Mouse (Mus musculus) hematopoietic stem cell, adult 5-6 weeks (primary cell): Measurements from ENCODE around the gene 1110017D15Rik. TPM values are rescaled to one million over a fixed set of nuclear protein-coding genes. Genes with fewer than 3 reads are reported as not detected.
A peak's percentile ranks its signal among the peaks of the same experiment; 100 is the strongest.

Experiments
- ATAC-seq, 2 experiments: fragments of 125-278 bp in 1 of 2; replicated peaks in 1 of 2; 2 replicates each; pipeline ENCODE4 v1.8.0; 2016 to 2017; ENCODE audit warnings: inconsistent platforms in 2 of 2, mild to moderate bottlenecking in 2 of 2, moderate number of reproducible peaks in 2 of 2, low read depth in 1 of 2, moderate TSS enrichment in 1 of 2; ENCODE audit not compliant: low FRiP score in 2 of 2, poor library complexity in 2 of 2, severe bottlenecking in 2 of 2, insufficient read depth in 1 of 2, low TSS enrichment in 1 of 2
- total RNA-seq: library from RNA; stranded (forward); fragments of 172-1452, 232-1000 nt; gene quantifications from 2 replicates; pipeline ENCODE4 v1.2.3, GENCODE M21; 2017

The 1110017D15Rik gene
- total RNA-seq, 1 experiment from 2014 or later, result not detected

- peak; percentile 35 to 51; a peak in 3 of 4 replicates for ATAC-seq
These were observed 19.6 kb downstream of the 1110017D15Rik start for GRCm38 (mm10) chr4:41497579-41497978.

GRCm38 (mm10) chr4:41497046-41497445, 20.1 kb downstream of the 1110017D15Rik start:
- ATAC-seq, result no peak

- no peak for ATAC-seq
These were observed 21.3 kb downstream of the 1110017D15Rik start for GRCm38 (mm10) chr4:41495850-41496249.

- no peak for ATAC-seq
These were observed 22.1 kb downstream of the 1110017D15Rik start for GRCm38 (mm10) chr4:41495076-41495475.

GRCm38 (mm10) chr4:41494378-41494777, 22.8 kb downstream of the 1110017D15Rik start:
- no peak for ATAC-seq

- no peak for ATAC-seq
These were observed 23.5 kb downstream of the 1110017D15Rik start for GRCm38 (mm10) chr4:41493464-41494116.

GRCm38 (mm10) chr4:41492951-41493350, 24.2 kb downstream of the 1110017D15Rik start:
- no peak for ATAC-seq

- ATAC-seq, result no peak
These were observed 35.5 kb downstream of the 1110017D15Rik start for GRCm38 (mm10) chr4:41481601-41482017.

GRCm38 (mm10) chr4:41480254-41480653, 36.9 kb downstream of the 1110017D15Rik start:
- no peak for ATAC-seq

GRCm38 (mm10) chr4:41479456-41479804, 37.7 kb downstream of the 1110017D15Rik start:
- no peak for ATAC-seq

GRCm38 (mm10) chr4:41478751-41479455, 38.2 kb downstream of the 1110017D15Rik start:
- ATAC-seq, result no peak

- ATAC-seq, result no peak
These were observed 39.4 kb downstream of the 1110017D15Rik start for GRCm38 (mm10) chr4:41477648-41478160.

- ATAC-seq, result no peak
These were observed 45.8 kb downstream of the 1110017D15Rik start for GRCm38 (mm10) chr4:41471384-41471689.

GRCm38 (mm10) chr4:41470684-41471383, 46.3 kb downstream of the 1110017D15Rik start:
- ATAC-seq, result no peak

GRCm38 (mm10) chr4:41470051-41470683, 47.0 kb downstream of the 1110017D15Rik start:
- ATAC-seq, result no peak

GRCm38 (mm10) chr4:41469199-41469598, 47.9 kb downstream of the 1110017D15Rik start:
- no peak for ATAC-seq

GRCm38 (mm10) chr4:41468396-41469080, 48.6 kb downstream of the 1110017D15Rik start:
- 0 out of 4 replicates have a peak, but pooled peaks of 1 of the 2 experiments have one; percentile 8 for ATAC-seq
